Mouse (Mus musculus) MEL (cell line): ENCODE measurements around the gene Zg16.

Source experiments
- BHLHE40 ChIP-seq: IDR thresholded peaks from 2 replicates; pipeline ENCODE4 v1.6.1; 2012; ENCODE audit warnings: low read depth, mild to moderate bottlenecking, inconsistent platforms, low read length, improper control_type of control experiment, borderline replicate concordance
- CHD2 ChIP-seq: IDR thresholded peaks from 2 replicates; pipeline ENCODE4 v1.6.1; 2011; ENCODE audit warnings: low read length, improper control_type of control experiment
- CTCF ChIP-seq, 3 experiments: IDR thresholded peaks in 2 of 3; conservative IDR thresholded peaks in 1 of 3; 2 replicates each; pipeline ENCODE4 v1.5.1; 2011 to 2012; ENCODE audit warnings: low read length in 3 of 3, low read depth in 2 of 3, mild to moderate bottlenecking in 2 of 3, improper control_type of control experiment in 1 of 3, inconsistent platforms in 1 of 3, mixed read lengths in 1 of 3, moderate library complexity in 1 of 3; ENCODE audit not compliant: control insufficient read depth in 1 of 3, insufficient read depth in 1 of 3, poor library complexity in 1 of 3, severe bottlenecking in 1 of 3
- ELF1 ChIP-seq: IDR thresholded peaks from 2 replicates; pipeline ENCODE4 v1.6.1; 2014; ENCODE audit warnings: low read depth, mild to moderate bottlenecking, inconsistent platforms, low read length, improper control_type of control experiment, moderate library complexity
- EP300 ChIP-seq, 2 experiments: IDR thresholded peaks; 2 replicates each; pipeline ENCODE4 v1.6.1; 2011; ENCODE audit warnings: improper control_type of control experiment in 2 of 2, low read length in 2 of 2, low read depth in 1 of 2, mild to moderate bottlenecking in 1 of 2
- ETS1 ChIP-seq: IDR thresholded peaks from 2 replicates; pipeline ENCODE4 v1.6.1; 2012; ENCODE audit warnings: low read depth, mild to moderate bottlenecking, inconsistent platforms, low read length, improper control_type of control experiment, moderate library complexity
- GABPA ChIP-seq: IDR thresholded peaks from 2 replicates; pipeline ENCODE4 v1.6.1; 2012; ENCODE audit warnings: low read depth, mild to moderate bottlenecking, inconsistent platforms, low read length, improper control_type of control experiment, moderate library complexity
- GATA1 ChIP-seq: IDR thresholded peaks from 2 replicates; pipeline ENCODE4 v1.6.1; 2011; ENCODE audit warnings: low read depth, low read length, improper control_type of control experiment
- POLR2A ChIP-seq, 2 experiments: IDR thresholded peaks; 2 replicates each; pipeline ENCODE4 v1.6.1; 2011 to 2012; ENCODE audit warnings: low read length in 2 of 2, mild to moderate bottlenecking in 2 of 2, control low read depth in 1 of 2, improper control_type of control experiment in 1 of 2, low read depth in 1 of 2, moderate library complexity in 1 of 2; ENCODE audit not compliant: control insufficient read depth in 1 of 2, insufficient read depth in 1 of 2, poor library complexity in 1 of 2
- UBTF ChIP-seq: IDR thresholded peaks from 2 replicates; pipeline ENCODE4 v1.6.1; 2012; ENCODE audit warnings: low read depth, mild to moderate bottlenecking, inconsistent platforms, low read length, improper control_type of control experiment, moderate library complexity, borderline replicate concordance; ENCODE audit not compliant: insufficient read depth
- USF1 ChIP-seq: IDR thresholded peaks from 2 replicates; pipeline ENCODE4 v1.6.1; 2014; ENCODE audit warnings: low read depth, mild to moderate bottlenecking, inconsistent platforms, low read length, improper control_type of control experiment, moderate library complexity
- USF2 ChIP-seq, 2 experiments: IDR thresholded peaks; 2 replicates each; pipeline ENCODE4 v1.6.1; 2011 to 2012; ENCODE audit warnings: improper control_type of control experiment in 2 of 2, low read length in 2 of 2, borderline replicate concordance in 1 of 2, inconsistent platforms in 1 of 2, low read depth in 1 of 2, mild to moderate bottlenecking in 1 of 2; ENCODE audit not compliant: insufficient read depth in 1 of 2
- ZKSCAN1 ChIP-seq: IDR thresholded peaks from 2 replicates; pipeline ENCODE4 v1.6.1; 2012; ENCODE audit warnings: low read depth, mild to moderate bottlenecking, inconsistent platforms, low read length, improper control_type of control experiment, moderate library complexity
- ZNF384 ChIP-seq: IDR thresholded peaks from 2 replicates; pipeline ENCODE4 v1.6.1; 2012; ENCODE audit warnings: low read depth, mild to moderate bottlenecking, inconsistent platforms, low read length, improper control_type of control experiment

GRCm38 (mm10) chr7:127073221-127073620, 13.9 kb downstream of the Zg16 start:
- TF ChIP-seq USF2 (IDR thresholded peaks at IDR 0.05; ENCODE audit: borderline replicate concordance in 1 of 2, insufficient read depth in 1 of 2, low read depth in 1 of 2, low read length in 2 of 2) (no peak), ZNF384 (no peak), ZKSCAN1 (no peak), POLR2A (IDR thresholded peaks at IDR 0.05; ENCODE audit: control insufficient read depth in 1 of 2, insufficient read depth in 1 of 2, low read depth in 1 of 2, low read length in 2 of 2, poor library complexity in 1 of 2) (no peak), EP300 (IDR thresholded peaks at IDR 0.05; ENCODE audit: low read depth in 1 of 2, low read length in 2 of 2) (no peak), BHLHE40 (no peak), CTCF (IDR thresholded peaks at IDR 0.05 in 2 of 3, conservative IDR thresholded peaks at IDR 0.05 in 1 of 3; ENCODE audit: control insufficient read depth in 1 of 3, insufficient read depth in 1 of 3, low read depth in 2 of 3, low read length in 3 of 3, poor library complexity in 1 of 3, severe bottlenecking in 1 of 3) (no peak), ETS1 (no peak), GATA1 (no peak), GABPA (no peak), CHD2 (no peak), UBTF (no peak), ELF1 (no peak), USF1 (no peak)
